Mouse (Mus musculus): ENCODE measurements around the gene Tfb2m.

Gene Tfb2m

DNA sequence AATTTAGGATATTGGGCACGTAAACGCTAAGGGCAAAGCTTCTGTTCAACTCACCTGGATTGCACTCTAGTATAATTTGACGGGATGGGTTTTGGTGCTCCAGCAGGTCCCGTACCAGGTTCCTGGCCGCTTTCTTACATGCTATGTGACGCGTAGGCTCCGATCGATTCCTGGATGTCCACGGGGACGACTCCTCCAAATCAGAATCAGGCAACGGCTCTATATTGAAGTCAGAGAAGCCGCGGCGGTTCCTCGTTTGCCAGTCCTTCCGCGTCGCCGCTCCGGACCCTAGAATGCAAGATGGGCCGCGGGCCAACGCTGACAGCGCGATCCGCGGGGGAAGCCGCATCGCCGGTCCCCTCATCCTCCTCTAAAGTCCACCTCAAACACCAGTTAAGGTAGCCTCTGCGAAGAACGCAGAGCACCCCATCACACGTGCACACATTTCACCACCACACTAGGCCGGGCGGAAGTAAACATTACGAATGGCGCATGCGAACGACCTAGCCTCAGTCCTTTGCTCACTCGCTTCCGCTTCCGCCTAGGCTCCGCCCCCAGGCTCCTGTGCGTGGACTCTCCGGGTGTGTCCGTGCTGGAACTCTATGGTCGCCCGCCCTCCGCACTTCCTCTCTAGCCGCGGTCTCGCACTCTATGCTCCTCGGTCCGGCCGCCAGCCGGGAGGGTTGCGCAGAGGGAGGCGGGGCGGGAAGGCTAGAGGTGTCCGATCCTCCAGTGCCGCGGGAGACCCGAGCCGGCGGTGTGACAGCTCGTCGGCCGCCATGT is at the start of gene Tfb2m, which contains the start of gene Cnst:
TSS of gene Tfb2m (minus strand) at position 500 of the 783 bp plus-strand sequence.
TSS of gene Cnst (plus strand) at position 603 of the 783 bp plus-strand sequence.
- peak; percentile 99 for DNase-seq (ENCODE audit: low read depth, low spot score)

GRCm38 (mm10) chr1:179592972-179593371 is 46.9 kb upstream of the Tfb2m start:
- DNase-seq (ENCODE audit: low read depth, low spot score) = peak; percentile 70

GRCm38 (mm10) chr1:179592143-179592542 is 46.1 kb upstream of the Tfb2m start:
- DNase-seq (ENCODE audit: low read depth, low spot score) = no peak

GRCm38 (mm10) chr1:179591639-179592038 is 45.6 kb upstream of the Tfb2m start:
- no peak for DNase-seq (ENCODE audit: low read depth, low spot score)

- DNase-seq (ENCODE audit: low read depth, low spot score) = no peak
Measured at GRCm38 (mm10) chr1:179588230-179588629, 42.2 kb upstream of the Tfb2m start.

DNA sequence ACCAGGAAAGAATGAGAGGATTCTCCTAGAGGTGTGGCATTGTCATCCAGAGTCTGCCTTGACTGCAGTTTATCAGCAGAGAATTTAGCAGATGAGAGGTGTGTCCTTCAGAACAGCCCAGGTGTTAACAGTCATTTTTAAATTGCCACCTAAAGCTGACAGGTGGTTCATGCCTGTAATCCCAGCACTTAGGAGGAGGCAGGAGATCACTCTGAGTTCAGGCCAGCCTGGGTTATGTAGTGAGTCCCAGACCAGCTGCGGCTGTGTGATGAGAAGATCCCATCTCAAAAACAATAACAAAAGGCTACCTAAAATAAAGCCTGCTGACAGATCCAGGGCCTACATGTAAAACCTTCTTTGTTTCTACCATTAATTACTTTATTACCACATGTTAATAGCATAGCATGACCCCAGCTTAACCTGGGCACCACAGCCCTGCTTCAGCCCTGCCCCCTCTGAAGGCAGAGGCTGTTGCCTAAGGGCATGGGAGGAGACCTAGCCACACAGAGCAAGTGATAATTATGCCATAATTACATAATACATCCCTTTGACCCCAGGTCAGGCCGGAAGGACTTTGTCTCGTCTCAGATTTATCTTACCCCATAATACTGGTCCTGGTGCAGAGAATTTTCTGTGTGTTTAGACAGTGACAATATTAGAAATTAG is 40.5 kb upstream of the Tfb2m start:
- DNase-seq (ENCODE audit: low read depth, low spot score) = no peak

GRCm38 (mm10) chr1:179585646-179586045 is 39.6 kb upstream of the Tfb2m start:
- no peak for DNase-seq (ENCODE audit: low read depth, low spot score)

DNA sequence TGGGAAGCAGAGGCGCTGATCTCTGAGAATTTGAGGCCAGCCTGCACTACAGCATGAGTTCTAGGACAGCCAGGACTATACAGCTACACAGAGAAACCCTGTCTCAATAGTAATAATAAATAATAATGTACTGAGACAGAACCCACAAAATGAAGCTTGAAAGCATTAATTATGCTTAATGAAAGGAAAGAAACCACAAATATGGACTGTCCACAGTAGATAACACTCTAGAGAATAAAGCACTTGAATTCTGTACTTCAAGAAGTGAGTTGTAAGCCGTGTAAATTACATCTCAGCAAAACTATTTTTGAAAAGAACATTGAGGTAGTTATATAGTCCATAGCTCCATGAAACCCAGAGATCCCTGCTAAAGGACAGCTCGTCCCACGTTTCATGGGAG is 38.2 kb upstream of the Tfb2m start:
- no peak for DNase-seq (ENCODE audit: low read depth, low spot score)

DNA sequence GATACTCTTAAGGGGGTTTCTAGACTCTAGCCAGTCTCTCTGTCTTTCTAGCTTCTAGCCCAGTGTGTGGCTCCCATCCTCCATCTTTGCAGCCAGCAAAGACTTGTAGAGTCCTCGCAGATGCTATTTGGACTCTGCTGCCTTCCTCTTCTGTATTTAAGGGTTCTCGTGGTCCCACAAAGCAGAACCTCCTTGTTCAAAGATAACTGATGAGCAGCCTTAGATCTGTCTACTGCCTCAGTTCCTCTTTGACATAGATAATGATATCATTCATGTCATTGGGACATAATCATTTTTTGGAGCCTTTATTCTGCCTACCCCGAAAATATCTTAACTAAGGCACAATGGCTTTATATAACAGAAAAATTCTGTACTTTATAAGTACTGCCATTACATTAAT is 37.0 kb upstream of the Tfb2m start:
- no peak for DNase-seq (ENCODE audit: low read depth, low spot score)

GRCm38 (mm10) chr1:179582021-179582433 is 36.0 kb upstream of the Tfb2m start:
- no peak for DNase-seq (ENCODE audit: low read depth, low spot score)

DNA sequence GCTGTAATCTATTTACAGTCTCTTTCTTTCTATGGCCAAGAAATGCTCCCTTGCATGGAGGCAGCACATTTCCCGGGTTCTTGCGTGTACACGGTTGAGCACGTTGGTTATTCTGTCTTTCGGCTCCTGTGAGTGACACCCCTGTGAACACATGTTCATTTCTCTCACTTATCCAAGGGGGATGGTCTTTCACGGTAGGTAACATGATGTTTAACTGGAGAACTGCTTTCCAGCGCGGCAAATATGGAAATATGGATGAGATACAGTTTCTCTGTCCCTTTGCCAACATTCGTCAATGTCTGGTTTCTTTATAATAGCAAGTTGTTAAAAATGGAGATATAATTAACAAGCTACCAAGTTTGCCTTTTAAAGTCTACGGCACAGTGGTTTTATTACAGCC is 35.4 kb upstream of the Tfb2m start:
- DNase-seq (ENCODE audit: low read depth, low spot score) = no peak

DNA sequence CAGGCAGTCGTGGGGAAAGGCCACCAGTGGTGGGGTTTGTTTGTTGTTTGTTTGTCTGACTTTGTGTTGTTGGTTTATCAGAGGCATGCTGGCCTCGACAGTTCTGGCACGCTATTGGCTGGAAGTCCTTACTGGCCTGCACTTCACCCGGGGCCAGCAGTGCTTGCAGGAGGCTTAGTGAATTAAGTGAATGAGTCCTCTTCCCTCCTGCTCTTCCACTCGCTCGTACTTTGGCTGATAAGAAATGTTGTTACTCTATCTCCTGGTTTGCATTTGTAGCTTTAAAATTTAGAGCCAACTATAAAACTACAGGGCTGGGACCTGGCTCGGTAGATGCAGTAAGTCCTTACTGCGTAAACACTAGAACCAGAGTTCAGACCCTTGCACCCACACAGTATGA is 34.1 kb upstream of the Tfb2m start:
- DNase-seq (ENCODE audit: low read depth, low spot score) = no peak

- no peak for DNase-seq (ENCODE audit: low read depth, low spot score)
Measured at GRCm38 (mm10) chr1:179578625-179579024, 32.6 kb upstream of the Tfb2m start.

- no peak for DNase-seq (ENCODE audit: low read depth, low spot score)
Measured at GRCm38 (mm10) chr1:179573650-179574206, 27.7 kb upstream of the Tfb2m start.

- DNase-seq (ENCODE audit: low read depth, low spot score) = no peak
Measured at GRCm38 (mm10) chr1:179571686-179572085, 25.6 kb upstream of the Tfb2m start.

- DNase-seq (ENCODE audit: low read depth, low spot score) = no peak
Measured at GRCm38 (mm10) chr1:179570482-179570881, 24.4 kb upstream of the Tfb2m start.

DNA sequence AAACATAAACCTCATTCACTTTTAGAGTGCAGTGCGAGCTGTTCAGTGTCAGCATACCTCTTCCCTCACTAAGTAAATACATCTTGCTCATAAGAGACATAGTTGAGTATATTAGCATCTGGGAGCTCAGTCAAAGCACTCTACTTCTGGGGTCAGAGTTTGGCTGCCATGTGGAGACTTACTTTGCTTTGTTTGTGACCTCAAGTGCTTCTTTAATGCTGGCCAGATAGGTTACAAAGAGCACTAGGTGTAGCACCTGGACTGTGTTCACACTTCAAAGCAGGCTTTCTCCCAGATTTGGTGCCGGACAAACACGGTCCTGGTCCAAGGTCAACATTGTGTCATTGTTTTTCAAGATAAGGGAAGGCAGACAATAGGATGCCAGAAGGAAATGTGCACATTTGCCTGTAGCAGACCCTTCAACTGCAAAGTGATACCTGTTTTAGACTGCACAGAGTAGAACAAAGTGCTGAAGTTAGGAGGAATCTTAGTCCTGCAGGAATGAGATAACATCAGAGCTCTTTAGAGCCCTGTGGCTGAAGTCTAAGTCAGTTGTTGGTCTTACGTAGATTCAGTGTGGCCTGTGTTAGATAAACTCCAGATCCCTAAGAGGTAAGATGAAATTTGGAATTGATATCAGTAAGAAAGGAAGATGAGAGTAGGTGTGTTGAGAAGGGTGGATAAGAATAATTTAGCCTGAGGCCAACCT is 22.8 kb upstream of the Tfb2m start:
- DNase-seq (ENCODE audit: low read depth, low spot score) = peak; percentile 40

- no peak for DNase-seq (ENCODE audit: low read depth, low spot score)
Measured at GRCm38 (mm10) chr1:179567558-179567957, 21.5 kb upstream of the Tfb2m start.

- DNase-seq (ENCODE audit: low read depth, low spot score) = no peak
Measured at GRCm38 (mm10) chr1:179563926-179564325, 17.9 kb upstream of the Tfb2m start.

GRCm38 (mm10) chr1:179563211-179563610 is 17.1 kb upstream of the Tfb2m start:
- no peak for DNase-seq (ENCODE audit: low read depth, low spot score)

DNA sequence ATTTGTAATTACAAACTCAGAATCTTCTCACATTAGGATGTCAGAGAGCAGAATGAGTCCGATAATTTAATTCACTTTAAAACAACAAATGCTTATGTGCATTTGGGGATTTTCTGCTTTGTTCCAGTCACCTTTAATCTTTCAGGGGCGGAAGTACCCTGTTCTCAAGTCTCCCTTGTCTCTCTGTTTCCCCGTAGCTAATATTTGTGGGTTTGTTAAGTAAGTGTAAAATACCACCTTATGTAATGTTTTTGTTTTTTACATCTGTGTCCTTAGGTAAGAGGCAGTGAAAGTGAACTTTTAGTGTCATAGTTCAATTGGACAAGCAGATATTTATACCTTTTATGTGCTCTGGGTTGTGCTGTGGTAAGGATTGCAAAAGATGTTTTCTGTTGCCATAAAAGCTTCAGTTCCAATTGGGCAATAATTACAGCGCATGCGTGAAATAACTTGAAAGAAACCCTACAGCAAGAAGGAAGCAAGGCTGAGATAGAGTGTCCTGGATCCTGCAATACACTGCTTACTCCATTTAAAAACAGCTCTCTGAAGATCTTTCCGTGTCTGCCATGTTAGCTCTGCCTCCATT is 14.9 kb upstream of the Tfb2m start:
- DNase-seq (ENCODE audit: low read depth, low spot score) = no peak

Data from ZHBTc4 (cell line).